Mouse (Mus musculus) MEL (cell line): ENCODE measurements around the gene Rbm47. TPM values are rescaled to one million over a fixed set of nuclear protein-coding genes. Genes with fewer than 3 reads are reported as not detected.

ENCODE experiments used
- DNase-seq: peaks from one replicate; pipeline ENCODE4 v3.0.0; 2011; ENCODE audit warnings: low read depth, low spot score
- H3K27ac ChIP-seq: 2 replicates; pipeline ENCODE4 v1.5.1; 2012; ENCODE audit warnings: low read depth, mild to moderate bottlenecking, control low read depth, low read length, moderate library complexity; ENCODE audit not compliant: control insufficient read depth
- H3K27me3 ChIP-seq, 2 experiments: fragments of 150-350 bp in 1 of 2; sonication (generic) in 1 of 2; 2 replicates each; pipeline ENCODE4 v1.6.1; 2012; ENCODE audit warnings: low read length in 2 of 2, mild to moderate bottlenecking in 2 of 2, improper control_type of control experiment in 1 of 2, moderate library complexity in 1 of 2; ENCODE audit not compliant: insufficient read depth in 2 of 2, control insufficient read depth in 1 of 2
- H3K36me3 ChIP-seq, 2 experiments: 2 replicates each; pipeline ENCODE4 v1.6.1; 2012 to 2014; ENCODE audit warnings: low read length in 2 of 2, improper control_type of control experiment in 1 of 2, inconsistent platforms in 1 of 2, mild to moderate bottlenecking in 1 of 2; ENCODE audit not compliant: insufficient read depth in 2 of 2, control insufficient read depth in 1 of 2
- H3K4me1 ChIP-seq, 2 experiments: fragments of 150-350 bp in 1 of 2; sonication (generic) in 1 of 2; 2 replicates each; pipeline ENCODE4 v1.6.1; 2012; ENCODE audit warnings: low read length in 2 of 2, improper control_type of control experiment in 1 of 2, mild to moderate bottlenecking in 1 of 2; ENCODE audit not compliant: insufficient read depth in 2 of 2, control insufficient read depth in 1 of 2
- H3K4me3 ChIP-seq, 2 experiments: fragments of 150-350 bp in 1 of 2; sonication (generic) in 1 of 2; 2 replicates each; pipeline ENCODE4 v1.5.1; 2012; ENCODE audit warnings: low read depth in 2 of 2, low read length in 2 of 2, mild to moderate bottlenecking in 2 of 2, moderate library complexity in 2 of 2, control low read depth in 1 of 2, improper control_type of control experiment in 1 of 2; ENCODE audit not compliant: control insufficient read depth in 1 of 2, insufficient read depth in 1 of 2
- H3K79me2 ChIP-seq: 2 replicates; pipeline ENCODE4 v1.6.1; 2012; ENCODE audit warnings: mild to moderate bottlenecking, low read length, moderate library complexity; ENCODE audit not compliant: control insufficient read depth, poor library complexity, insufficient read depth
- H3K9ac ChIP-seq: 2 replicates; pipeline ENCODE4 v1.6.1; 2012; ENCODE audit warnings: low read depth, mild to moderate bottlenecking, control low read depth, low read length, moderate library complexity; ENCODE audit not compliant: control insufficient read depth, poor library complexity, severe bottlenecking
- H3K9me3 ChIP-seq: fragments of 150-350 bp; sonication (generic); replicated peaks from 2 replicates; pipeline ENCODE4 v1.6.1; 2012; ENCODE audit warnings: mild to moderate bottlenecking, low read length, improper control_type of control experiment, moderate library complexity; ENCODE audit not compliant: insufficient read depth
- CTCF ChIP-seq, 3 experiments: IDR thresholded peaks in 2 of 3; conservative IDR thresholded peaks in 1 of 3; 2 replicates each; pipeline ENCODE4 v1.5.1; 2011 to 2012; ENCODE audit warnings: low read length in 3 of 3, low read depth in 2 of 3, mild to moderate bottlenecking in 2 of 3, improper control_type of control experiment in 1 of 3, inconsistent platforms in 1 of 3, mixed read lengths in 1 of 3, moderate library complexity in 1 of 3; ENCODE audit not compliant: control insufficient read depth in 1 of 3, insufficient read depth in 1 of 3, poor library complexity in 1 of 3, severe bottlenecking in 1 of 3
- E2F4 ChIP-seq: IDR thresholded peaks from 2 replicates; pipeline ENCODE4 v1.6.1; 2011; ENCODE audit warnings: low read depth, low read length, improper control_type of control experiment, borderline replicate concordance
- ELF1 ChIP-seq: IDR thresholded peaks from 2 replicates; pipeline ENCODE4 v1.6.1; 2014; ENCODE audit warnings: low read depth, mild to moderate bottlenecking, inconsistent platforms, low read length, improper control_type of control experiment, moderate library complexity
- ETS1 ChIP-seq: IDR thresholded peaks from 2 replicates; pipeline ENCODE4 v1.6.1; 2012; ENCODE audit warnings: low read depth, mild to moderate bottlenecking, inconsistent platforms, low read length, improper control_type of control experiment, moderate library complexity
- GATA1 ChIP-seq: IDR thresholded peaks from 2 replicates; pipeline ENCODE4 v1.6.1; 2011; ENCODE audit warnings: low read depth, low read length, improper control_type of control experiment
- MAZ ChIP-seq: IDR thresholded peaks from 2 replicates; pipeline ENCODE4 v1.6.1; 2012; ENCODE audit warnings: low read depth, mild to moderate bottlenecking, inconsistent platforms, low read length, improper control_type of control experiment
- MEF2A ChIP-seq: IDR thresholded peaks from 2 replicates; pipeline ENCODE4 v1.6.1; 2014; ENCODE audit warnings: low read depth, mild to moderate bottlenecking, inconsistent platforms, low read length, improper control_type of control experiment; ENCODE audit not compliant: poor library complexity, insufficient replicate concordance, severe bottlenecking; ENCODE audit errors: extremely low read depth
- MXI1 ChIP-seq: IDR thresholded peaks from 2 replicates; pipeline ENCODE4 v1.6.1; 2011; ENCODE audit warnings: mild to moderate bottlenecking, low read depth, low read length, improper control_type of control experiment
- MYC ChIP-seq: IDR thresholded peaks from 2 replicates; pipeline ENCODE4 v1.6.1; 2011; ENCODE audit warnings: low read depth, mild to moderate bottlenecking, low read length, improper control_type of control experiment, moderate library complexity
- NELFE ChIP-seq: IDR thresholded peaks from 2 replicates; pipeline ENCODE4 v1.6.1; 2011; ENCODE audit warnings: low read depth, low read length, improper control_type of control experiment
- POLR2AphosphoS5 ChIP-seq: IDR thresholded peaks from 2 replicates; pipeline ENCODE4 v1.6.1; 2012; ENCODE audit warnings: low read depth, borderline replicate concordance, mild to moderate bottlenecking, inconsistent platforms, low read length, moderate library complexity, mixed read lengths
- RCOR1 ChIP-seq: IDR thresholded peaks from 2 replicates; pipeline ENCODE4 v1.6.1; 2012; ENCODE audit warnings: low read depth, mild to moderate bottlenecking, inconsistent platforms, low read length, improper control_type of control experiment
- SIN3A ChIP-seq: IDR thresholded peaks from 2 replicates; pipeline ENCODE4 v1.6.1; 2012; ENCODE audit warnings: low read length, improper control_type of control experiment, inconsistent platforms
- TAL1 ChIP-seq: IDR thresholded peaks from 2 replicates; pipeline ENCODE4 v1.6.1; 2012; ENCODE audit warnings: mild to moderate bottlenecking, inconsistent platforms, low read length, moderate library complexity, mixed read lengths
- TBP ChIP-seq: IDR thresholded peaks from 2 replicates; pipeline ENCODE4 v1.8.0; 2011; ENCODE audit warnings: low read depth, low read length, improper control_type of control experiment
- UBTF ChIP-seq: IDR thresholded peaks from 2 replicates; pipeline ENCODE4 v1.6.1; 2012; ENCODE audit warnings: low read depth, mild to moderate bottlenecking, inconsistent platforms, low read length, improper control_type of control experiment, moderate library complexity, borderline replicate concordance; ENCODE audit not compliant: insufficient read depth
- ZC3H11A ChIP-seq: IDR thresholded peaks from 2 replicates; pipeline ENCODE4 v1.6.1; 2012; ENCODE audit warnings: low read depth, mild to moderate bottlenecking, inconsistent platforms, low read length, improper control_type of control experiment
- ZKSCAN1 ChIP-seq: IDR thresholded peaks from 2 replicates; pipeline ENCODE4 v1.6.1; 2012; ENCODE audit warnings: low read depth, mild to moderate bottlenecking, inconsistent platforms, low read length, improper control_type of control experiment, moderate library complexity
- ZNF384 ChIP-seq: IDR thresholded peaks from 2 replicates; pipeline ENCODE4 v1.6.1; 2012; ENCODE audit warnings: low read depth, mild to moderate bottlenecking, inconsistent platforms, low read length, improper control_type of control experiment
- polyA plus RNA-seq, 2 experiments: library from polyadenylated mRNA; stranded (reverse) in 1 of 2; unstranded in 1 of 2; fragments of >175 nt in 1 of 2; fragments of >200 nt in 1 of 2; gene quantifications; 2 replicates each; pipeline versions ENCODE4 v1.2.1 to v1.2.4; 2012; ENCODE audit warnings: low replicate concordance in 2 of 2, low read depth in 1 of 2; ENCODE audit not compliant: insufficient read length in 2 of 2, insufficient read depth in 1 of 2, missing spikeins in 1 of 2
- total RNA-seq: library from RNA; depleted of rRNA; stranded (reverse); fragments of 300-350 nt; gene quantifications from 2 replicates; pipeline ENCODE4 v1.2.3, GENCODE M21; 2012

The Rbm47 gene
- total and polyA plus RNA-seq, 3 experiments, result not detected

DNA sequence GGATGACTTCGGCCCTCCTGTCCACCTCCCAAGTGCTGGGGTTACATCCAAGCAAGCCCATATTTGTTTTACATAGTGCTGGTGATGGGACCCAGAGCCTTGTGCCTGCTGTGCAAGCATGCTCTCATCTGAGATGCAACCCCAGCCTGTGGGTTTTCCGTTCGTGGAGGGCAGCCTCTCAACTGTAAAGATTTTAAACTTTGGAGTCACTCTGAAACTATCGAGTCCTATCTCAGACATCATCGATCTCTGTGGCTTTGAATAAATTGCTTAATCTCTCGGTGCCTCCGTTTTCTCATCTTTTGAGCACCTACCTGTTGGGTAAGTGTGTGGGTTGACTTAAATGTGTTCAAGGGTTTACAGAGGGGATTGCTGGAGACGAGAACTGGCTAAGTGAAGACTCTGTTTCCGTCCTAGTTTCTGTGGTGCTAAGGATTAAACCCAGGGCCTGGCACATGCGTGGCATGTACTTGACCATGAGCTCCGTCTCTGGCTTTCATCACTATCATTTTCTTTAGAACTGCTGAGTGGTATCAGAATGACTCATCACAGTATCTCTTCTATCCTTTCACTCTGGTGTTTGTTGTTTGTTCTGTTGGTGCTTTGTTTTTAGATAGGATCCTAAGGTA, 20.4 kb upstream of the Rbm47 start:
- Histone ChIP-seq H3K9me3 (no peaks in the 10 kb centered on the region), H3K27me3 (peaks cover 0 to 1% of the 10 kb centered on the region in 2 experiments; a peak in 1 of 4 replicates), H3K36me3 (no peaks in the 10 kb centered on the region), H3K4me1 (no peaks in the 10 kb centered on the region), H3K79me2 (no peaks in the 10 kb centered on the region), H3K27ac (no peak overlapping the region), H3K9ac (no peak overlapping the region), H3K4me3 (no peak overlapping the region)
- no peak for DNase-seq
- TF ChIP-seq RCOR1 (no peak), GATA1 (no peak), MXI1 (no peak), ZNF384 (no peak)
- TF ChIP-seq, all 39 proteins: peak for 0

GRCm38 (mm10) chr5:66191185-66191503, 18.2 kb upstream of the Rbm47 start:
- DNase-seq, result no peak
- no peaks in the 10 kb centered on the region for H3K79me2 ChIP-seq
- no peak overlapping the region for H3K4me3 ChIP-seq
- no peaks in the 10 kb centered on the region for H3K9me3 ChIP-seq
- no peaks in the 10 kb centered on the region for H3K36me3 ChIP-seq
- H3K27ac ChIP-seq, result no peak overlapping the region
- no peaks in the 10 kb centered on the region for H3K4me1 ChIP-seq
- no peak for TF ChIP-seq ETS1
- no peak for TF ChIP-seq MYC
- TF ChIP-seq ELF1, result no peak
- no peak for TF ChIP-seq TBP
- TF ChIP-seq RCOR1, result no peak
- no peak for TF ChIP-seq TAL1
- TF ChIP-seq MEF2A, result no peak
- TF ChIP-seq NELFE, result no peak
- no peak for TF ChIP-seq ZNF384
- no peak for TF ChIP-seq ZC3H11A
- TF ChIP-seq CTCF (IDR thresholded peaks at IDR 0.05 in 2 of 3, conservative IDR thresholded peaks at IDR 0.05 in 1 of 3; ENCODE audit: control insufficient read depth in 1 of 3, insufficient read depth in 1 of 3, low read depth in 2 of 3, low read length in 3 of 3, poor library complexity in 1 of 3, severe bottlenecking in 1 of 3), result no peak
- TF ChIP-seq SIN3A, result no peak
- TF ChIP-seq E2F4, result no peak
- TF ChIP-seq UBTF, result no peak
- TF ChIP-seq MAZ, result no peak
- no peak for TF ChIP-seq MXI1
- no peak for TF ChIP-seq ZKSCAN1
- no peak for TF ChIP-seq GATA1
- TF ChIP-seq POLR2AphosphoS5, result no peak
- H3K27me3 ChIP-seq, result no peaks in the 10 kb centered on the region; a peak in 1 of 4 replicates
- H3K9ac ChIP-seq, result no peak overlapping the region
